Mouse (Mus musculus) small intestine, adult 2 months (tissue): Measurements from ENCODE around the gene Gm10337. TPM values are rescaled to one million over a fixed set of nuclear protein-coding genes. Genes with fewer than 3 reads are reported as not detected.

Experiments
- H3K27ac ChIP-seq: fragments of 200-500 bp; 2 replicates; pipeline ENCODE4 v1.5.1; 2012; ENCODE audit warnings: low read depth, low read length, control low read depth, inconsistent platforms; ENCODE audit not compliant: insufficient read depth
- H3K27me3 ChIP-seq: fragments of 200-500 bp; 2 replicates; pipeline ENCODE4 v1.6.1; 2012; ENCODE audit warnings: mild to moderate bottlenecking, moderate library complexity, low read length, inconsistent platforms; ENCODE audit not compliant: control insufficient read depth, insufficient read depth
- H3K36me3 ChIP-seq: fragments of 200-500 bp; 2 replicates; pipeline ENCODE4 v1.6.1; 2012; ENCODE audit warnings: mild to moderate bottlenecking, low read length, control low read depth, inconsistent platforms; ENCODE audit not compliant: control insufficient read depth, insufficient read depth
- H3K4me1 ChIP-seq: fragments of 200-500 bp; 2 replicates; pipeline ENCODE4 v1.6.1; 2012; ENCODE audit warnings: low read length, inconsistent platforms, mixed read lengths; ENCODE audit not compliant: control insufficient read depth, insufficient read depth, insufficient read length
- H3K4me3 ChIP-seq: fragments of 200-500 bp; 2 replicates; pipeline ENCODE4 v1.5.1; 2012; ENCODE audit warnings: low read depth, mild to moderate bottlenecking, control low read depth, inconsistent platforms, low read length, moderate library complexity
- CTCF ChIP-seq: fragments of 200-500 bp; IDR thresholded peaks from 2 replicates; pipeline ENCODE4 v1.5.1; 2012; ENCODE audit warnings: low read depth, mild to moderate bottlenecking, control low read depth, inconsistent platforms, low read length, moderate library complexity, mixed read lengths; ENCODE audit not compliant: insufficient replicate concordance, insufficient read length; ENCODE audit errors: extremely low read depth
- POLR2A ChIP-seq: fragments of 200-500 bp; IDR thresholded peaks from 2 replicates; pipeline ENCODE4 v1.6.1; 2012; ENCODE audit warnings: low read depth, mild to moderate bottlenecking, control low read depth, inconsistent platforms, low read length, moderate library complexity
- WGBS: fragments of 180-500 bp; shearing (Covaris S2); methylation state at CpG from one replicate; pipeline ENCODE4 v1.1.7; 2018; 5-methylcytosine and 5-hydroxymethylcytosine counted together
- polyA plus RNA-seq: library from polyadenylated mRNA; depleted of rRNA; stranded (reverse); fragments of >200 nt; gene quantifications from 2 replicates; pipeline ENCODE4 v1.2.3, GENCODE M21; 2012; rRNA removed

Gm10337 gene
- polyA plus RNA-seq, 1 experiment: not detected

- Histone ChIP-seq H3K4me1 (peaks cover 3% of the 10 kb centered on the region; the same call in 1 of the 2 replicates), H3K36me3 (peaks cover 58% of the 10 kb centered on the region), H3K4me3 (no peak overlapping the region), H3K27ac (no peak overlapping the region), H3K27me3 (no peaks in the 10 kb centered on the region)
- TF ChIP-seq POLR2A (no peak), CTCF (no peak)
- 91% methylated on average over 3 of the region's 3 CpGs for WGBS
These were observed 28.8 kb downstream of the Gm10337 start for GRCm38 (mm10) chr15:102532106-102532900.

DNA sequence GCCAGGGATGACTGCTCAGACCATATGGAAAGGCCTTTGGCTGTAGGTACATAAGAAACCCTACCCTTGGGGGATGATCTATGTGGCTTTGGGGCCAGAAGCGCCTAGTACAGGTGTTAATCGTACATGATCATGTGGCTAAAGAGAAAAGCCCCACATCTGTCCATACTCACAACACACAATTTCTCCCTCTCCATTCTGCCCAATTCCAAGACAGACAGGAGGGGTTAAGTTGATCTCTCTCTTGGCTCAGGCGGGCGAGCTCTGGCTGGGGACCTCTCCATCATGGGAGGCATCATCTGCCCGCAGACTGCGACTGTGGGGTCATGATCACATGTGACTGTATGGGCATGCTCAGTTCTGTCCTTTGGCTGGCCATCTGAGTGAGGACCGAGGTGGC, 30.4 kb downstream of the Gm10337 start:
- Histone ChIP-seq H3K27me3 (no peaks in the 10 kb centered on the region), H3K4me3 (no peak overlapping the region), H3K36me3 (peaks cover 55% of the 10 kb centered on the region), H3K4me1 (peaks cover 3% of the 10 kb centered on the region; the same call in 1 of the 2 replicates), H3K27ac (no peak overlapping the region)
- WGBS: 90% methylated on average over 7 of the region's 7 CpGs
- no peak for TF ChIP-seq POLR2A
- TF ChIP-seq CTCF: no peak

DNA sequence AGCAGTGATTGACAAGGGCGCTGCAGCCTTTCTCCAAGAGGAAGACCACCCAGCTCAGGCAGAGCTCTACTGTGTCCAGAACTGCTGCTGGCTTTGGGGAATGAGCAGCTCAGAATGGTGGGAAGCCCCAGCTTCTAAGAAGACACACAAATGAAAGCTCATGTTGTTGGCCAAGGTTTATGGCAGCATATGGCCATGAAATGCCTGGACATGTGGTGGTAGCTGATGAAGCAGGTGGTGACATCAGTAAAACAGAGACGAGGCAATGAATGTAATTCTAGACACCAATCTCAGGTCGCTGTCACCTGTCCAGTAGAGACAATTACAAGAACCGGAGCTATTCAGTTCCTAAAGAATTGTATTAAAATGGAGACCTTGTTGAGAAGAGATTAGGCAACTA, 41.3 kb downstream of the Gm10337 start:
- 91% methylated on average over 4 of the region's 4 CpGs for WGBS
- H3K4me1 ChIP-seq: no peaks in the 10 kb centered on the region
- no peaks in the 10 kb centered on the region for H3K27me3 ChIP-seq
- TF ChIP-seq CTCF (no peak), POLR2A (no peak)
- H3K27ac ChIP-seq: no peak overlapping the region
- H3K4me3 ChIP-seq: no peak overlapping the region
- H3K36me3 ChIP-seq: peaks cover 46% of the 10 kb centered on the region

GRCm38 (mm10) chr15:102546246-102546645, 42.7 kb downstream of the Gm10337 start:
- Histone ChIP-seq H3K27ac (no peak overlapping the region), H3K4me3 (no peak overlapping the region)
- WGBS: 93% methylated on average over 3 of the region's 3 CpGs

GRCm38 (mm10) chr15:102546677-102547427, 43.3 kb downstream of the Gm10337 start:
- 84% methylated on average over 3 of the region's 3 CpGs for WGBS
- H3K36me3 ChIP-seq: peaks cover 40% of the 10 kb centered on the region

More at GRCm38 (mm10) chr15:102546246-102546645, 42.7 kb downstream of the Gm10337 start:
- H3K27me3 ChIP-seq: no peaks in the 10 kb centered on the region
- peaks cover 38% of the 10 kb centered on the region for H3K36me3 ChIP-seq
- H3K4me1 ChIP-seq: no peaks in the 10 kb centered on the region
- TF ChIP-seq CTCF (no peak), POLR2A (no peak)

DNA sequence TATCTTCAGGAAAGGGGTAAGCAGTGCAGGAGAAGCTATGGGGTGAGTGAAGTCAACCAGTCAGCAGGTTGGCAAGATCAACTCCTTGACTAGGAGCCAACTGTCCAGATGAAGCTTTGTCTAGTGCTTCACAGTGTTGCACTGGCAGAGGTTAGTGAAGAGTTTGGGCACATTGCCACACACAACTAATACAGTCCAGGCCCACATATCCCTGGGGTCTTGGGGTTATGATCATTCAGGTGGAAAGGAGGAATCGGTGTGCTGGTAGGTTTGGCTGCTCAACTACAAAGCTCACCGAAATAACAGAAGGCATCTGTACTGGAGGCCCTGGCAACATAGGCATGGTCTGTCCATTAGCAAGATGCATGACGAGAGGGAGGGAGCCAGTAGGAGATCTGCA, 44.0 kb downstream of the Gm10337 start:
- no peak for TF ChIP-seq CTCF
- no peak for TF ChIP-seq POLR2A
- H3K4me1 ChIP-seq: no peaks in the 10 kb centered on the region
- peaks cover 42% of the 10 kb centered on the region for H3K36me3 ChIP-seq
- H3K27ac ChIP-seq: no peak overlapping the region
- WGBS: 97% methylated on average over 3 of the region's 3 CpGs
- H3K27me3 ChIP-seq: no peaks in the 10 kb centered on the region
- H3K4me3 ChIP-seq: no peak overlapping the region

More at GRCm38 (mm10) chr15:102546677-102547427, 43.3 kb downstream of the Gm10337 start:
- Histone ChIP-seq H3K27me3 (no peaks in the 10 kb centered on the region), H3K4me3 (no peak overlapping the region), H3K4me1 (no peaks in the 10 kb centered on the region), H3K27ac (no peak overlapping the region)
- TF ChIP-seq CTCF (no peak), POLR2A (no peak)

DNA sequence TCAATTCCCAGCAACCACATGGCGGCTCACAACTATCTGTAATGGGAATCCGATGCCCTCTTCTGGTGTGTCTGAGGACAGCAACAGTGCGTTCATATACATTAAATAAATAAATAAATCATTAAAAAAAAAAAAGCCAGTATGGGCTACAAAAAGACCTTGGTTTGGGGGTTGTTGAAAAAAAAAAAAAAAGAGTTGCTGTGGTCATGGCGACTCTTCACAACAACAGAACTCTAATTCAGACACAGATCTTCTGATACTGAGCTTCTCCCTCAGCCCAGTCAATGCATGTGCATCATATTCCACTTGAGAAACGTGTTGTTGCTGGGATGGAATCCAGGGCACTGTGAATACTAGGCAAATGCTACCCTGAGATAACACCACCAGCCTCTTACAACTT, 49.1 kb downstream of the Gm10337 start:
- 97% methylated on average over 5 of the region's 5 CpGs for WGBS
- Histone ChIP-seq H3K27me3 (no peaks in the 10 kb centered on the region), H3K36me3 (peaks cover 50% of the 10 kb centered on the region), H3K4me1 (no peaks in the 10 kb centered on the region), H3K4me3 (no peak overlapping the region), H3K27ac (no peak overlapping the region)
- TF ChIP-seq CTCF: no peak
- no peak for TF ChIP-seq POLR2A

Other genes with a start within 250 kb of the Gm10337 start
- 5.9 and 6.7 TPM in 2 replicates for gene Rarg, start 246.2 kb upstream of the Gm10337 start, polyA plus RNA-seq
- not detected in 2 replicates for gene Gm9918, start 233.2 kb upstream of the Gm10337 start, polyA plus RNA-seq
- gene Mfsd5, start 224.3 kb upstream of the Gm10337 start, polyA plus RNA-seq: 38.0 and 67.0 TPM in 2 replicates
- gene Espl1, start 207.5 kb upstream of the Gm10337 start, polyA plus RNA-seq: 3.6 and 5.8 TPM in 2 replicates
- gene Pfdn5, start 177.6 kb upstream of the Gm10337 start, polyA plus RNA-seq: 41.8 and 47.8 TPM in 2 replicates
- 15.9 and 30.0 TPM in 2 replicates for gene Myg1, start 172.0 kb upstream of the Gm10337 start, polyA plus RNA-seq
- 10.2 and 20.3 TPM in 2 replicates for gene Aaas, start 153.0 kb upstream of the Gm10337 start, polyA plus RNA-seq
- not detected in 2 replicates for gene Sp7, start 136.5 kb upstream of the Gm10337 start, polyA plus RNA-seq
- 7.0 and 13.8 TPM in 2 replicates for gene Sp1, start 97.6 kb upstream of the Gm10337 start, polyA plus RNA-seq
- gene Amhr2, start 58.4 kb upstream of the Gm10337 start, polyA plus RNA-seq: 0.18 and 2.7 TPM in 2 replicates
- 351 and 585 TPM in 2 replicates for gene Prr13, start 44.7 kb upstream of the Gm10337 start, polyA plus RNA-seq
- gene Pcbp2, start 33.2 kb upstream of the Gm10337 start, polyA plus RNA-seq: 215 and 442 TPM in 2 replicates
- 1.4 and 2.1 TPM in 2 replicates for gene Map3k12, start 13.3 kb downstream of the Gm10337 start, polyA plus RNA-seq
- 43.2 and 71.1 TPM in 2 replicates for gene Tarbp2, start 14.5 kb downstream of the Gm10337 start, polyA plus RNA-seq
- gene Npff, start 21.2 kb downstream of the Gm10337 start, polyA plus RNA-seq: 2.3 and 2.7 TPM in 2 replicates
- not detected in 2 replicates for gene Gm28047, start 121.3 kb downstream of the Gm10337 start, polyA plus RNA-seq
- 20.4 and 38.6 TPM in 2 replicates for gene Atf7, start 121.7 kb downstream of the Gm10337 start, polyA plus RNA-seq
- 110 and 295 TPM in 2 replicates for gene Atp5g2, start 168.6 kb downstream of the Gm10337 start, polyA plus RNA-seq
- 7.1 and 15.6 TPM in 2 replicates for gene Calcoco1, start 218.5 kb downstream of the Gm10337 start, polyA plus RNA-seq